Mouse (Mus musculus): ENCODE data around the gene Nhsl1. TPM values are rescaled to one million over a fixed set of nuclear protein-coding genes. Genes with fewer than 3 reads are reported as not detected.

Nhsl1 gene
- polyA plus RNA-seq, 1 experiment from 2014 or later: 9.2 TPM

- no peak overlapping the region for H3K4me2 ChIP-seq (ENCODE audit: low read length)
- H3K4me1 ChIP-seq (ENCODE audit: control insufficient read depth, insufficient read depth, low read length): peaks cover 7% of the 10 kb centered on the region
- no peaks in the 10 kb centered on the region for H3K9me3 ChIP-seq (replicated peaks; ENCODE audit: control insufficient read depth, low read length, poor library complexity, severe bottlenecking)
- no peaks in the 10 kb centered on the region for H3K27me3 ChIP-seq (ENCODE audit: control insufficient read depth, insufficient read depth, low read depth, low read length)
- H3K36me3 ChIP-seq (ENCODE audit: control insufficient read depth, insufficient read depth, low read length): peaks cover 12% of the 10 kb centered on the region
- H3K27ac ChIP-seq (ENCODE audit: low read length): no peak overlapping the region
- ATAC-seq: no peak
- no peak overlapping the region for H3K4me3 ChIP-seq (ENCODE audit: low read depth, low read length)
- WGBS: 51% methylated on average over 5 of the region's 5 CpGs
- H3K9ac ChIP-seq (ENCODE audit: low read depth, low read length): no peak overlapping the region
Measured at GRCm38 (mm10) chr10:18528475-18528874, 209.7 kb downstream of the Nhsl1 start.

- Histone ChIP-seq H3K4me1 (ENCODE audit: control insufficient read depth, insufficient read depth, low read length) (peaks cover 7% of the 10 kb centered on the region), H3K27me3 (ENCODE audit: control insufficient read depth, insufficient read depth, low read depth, low read length) (no peaks in the 10 kb centered on the region), H3K36me3 (ENCODE audit: control insufficient read depth, insufficient read depth, low read length) (peaks cover 7% of the 10 kb centered on the region), H3K4me2 (ENCODE audit: low read length) (no peak overlapping the region), H3K9me3 (replicated peaks; ENCODE audit: control insufficient read depth, low read length, poor library complexity, severe bottlenecking) (no peaks in the 10 kb centered on the region), H3K4me3 (ENCODE audit: low read depth, low read length) (no peak overlapping the region), H3K9ac (ENCODE audit: low read depth, low read length) (no peak overlapping the region), H3K27ac (ENCODE audit: low read length) (no peak overlapping the region)
- no peak for ATAC-seq
- WGBS: 82% methylated on average over 4 of the region's 4 CpGs
Measured at GRCm38 (mm10) chr10:18529177-18529576, 210.4 kb downstream of the Nhsl1 start.

- no peak for ATAC-seq
- 87% methylated on average over 4 of the region's 4 CpGs for WGBS
- peaks cover 6% of the 10 kb centered on the region for H3K36me3 ChIP-seq (ENCODE audit: control insufficient read depth, insufficient read depth, low read length)
- H3K4me3 ChIP-seq (ENCODE audit: low read depth, low read length): no peak overlapping the region
- no peak overlapping the region for H3K27ac ChIP-seq (ENCODE audit: low read length)
- no peaks in the 10 kb centered on the region for H3K9me3 ChIP-seq (replicated peaks; ENCODE audit: control insufficient read depth, low read length, poor library complexity, severe bottlenecking)
- H3K27me3 ChIP-seq (ENCODE audit: control insufficient read depth, insufficient read depth, low read depth, low read length): no peaks in the 10 kb centered on the region
- H3K4me1 ChIP-seq (ENCODE audit: control insufficient read depth, insufficient read depth, low read length): peaks cover 7% of the 10 kb centered on the region
- no peak overlapping the region for H3K4me2 ChIP-seq (ENCODE audit: low read length)
- H3K9ac ChIP-seq (ENCODE audit: low read depth, low read length): no peak overlapping the region
Measured at GRCm38 (mm10) chr10:18530161-18530560, 211.4 kb downstream of the Nhsl1 start.

- Histone ChIP-seq H3K9me3 (replicated peaks; ENCODE audit: control insufficient read depth, low read length, poor library complexity, severe bottlenecking) (no peaks in the 10 kb centered on the region), H3K4me2 (ENCODE audit: low read length) (no peak overlapping the region), H3K27ac (ENCODE audit: low read length) (no peak overlapping the region), H3K4me3 (ENCODE audit: low read depth, low read length) (no peak overlapping the region), H3K9ac (ENCODE audit: low read depth, low read length) (no peak overlapping the region), H3K4me1 (ENCODE audit: control insufficient read depth, insufficient read depth, low read length) (peaks cover 3% of the 10 kb centered on the region; the same call in 1 of the 2 replicates), H3K36me3 (ENCODE audit: control insufficient read depth, insufficient read depth, low read length) (peaks cover 6% of the 10 kb centered on the region), H3K27me3 (ENCODE audit: control insufficient read depth, insufficient read depth, low read depth, low read length) (no peaks in the 10 kb centered on the region)
- ATAC-seq: no peak
- 71% methylated on average over 8 of the region's 8 CpGs for WGBS
Measured at GRCm38 (mm10) chr10:18532293-18532692, 213.5 kb downstream of the Nhsl1 start.

- Histone ChIP-seq H3K4me2 (ENCODE audit: low read length) (no peak overlapping the region), H3K27ac (ENCODE audit: low read length) (no peak overlapping the region), H3K9ac (ENCODE audit: low read depth, low read length) (no peak overlapping the region), H3K4me1 (ENCODE audit: control insufficient read depth, insufficient read depth, low read length) (no peaks in the 10 kb centered on the region), H3K36me3 (ENCODE audit: control insufficient read depth, insufficient read depth, low read length) (no peaks in the 10 kb centered on the region), H3K4me3 (ENCODE audit: low read depth, low read length) (no peak overlapping the region), H3K27me3 (ENCODE audit: control insufficient read depth, insufficient read depth, low read depth, low read length) (no peaks in the 10 kb centered on the region), H3K9me3 (replicated peaks; ENCODE audit: control insufficient read depth, low read length, poor library complexity, severe bottlenecking) (no peaks in the 10 kb centered on the region)
- WGBS: 93% methylated on average over 2 of the region's 2 CpGs
- peak; percentile 37; the same call in 1 of the 2 replicates for ATAC-seq
Measured at GRCm38 (mm10) chr10:18536889-18537288, 218.1 kb downstream of the Nhsl1 start.

- peak; percentile 16 for ATAC-seq
Measured at GRCm38 (mm10) chr10:18545309-18545708, 226.5 kb downstream of the Nhsl1 start.

GRCm38 (mm10) chr10:18545813-18546235 is 227.0 kb downstream of the Nhsl1 start, which contains the start of gene Hebp2:
Gene Hebp2, minus strand, starts transcription at chr10:18546076.
- H3K27me3 ChIP-seq (ENCODE audit: control insufficient read depth, insufficient read depth, low read depth, low read length): no peaks in the 10 kb centered on the region
- H3K4me3 ChIP-seq (ENCODE audit: low read depth, low read length): peak within 1 kb of the TSS; percentile 67
- H3K4me1 ChIP-seq (ENCODE audit: control insufficient read depth, insufficient read depth, low read length): peaks cover 4% of the 10 kb centered on the region
- H3K36me3 ChIP-seq (ENCODE audit: control insufficient read depth, insufficient read depth, low read length): no peaks in the 10 kb centered on the region
- H3K9me3 ChIP-seq (replicated peaks; ENCODE audit: control insufficient read depth, low read length, poor library complexity, severe bottlenecking): no peaks in the 10 kb centered on the region
- peak; percentile 89 for ATAC-seq
- H3K9ac ChIP-seq (ENCODE audit: low read depth, low read length): peak within 1 kb of the TSS; percentile 87
- H3K27ac ChIP-seq (ENCODE audit: low read length): peak within 1 kb of the TSS; percentile 61
- under 1% methylated on average over 22 of the region's 22 CpGs for WGBS
- H3K4me2 ChIP-seq (ENCODE audit: low read length): peak within 1 kb of the TSS; percentile 93

More at GRCm38 (mm10) chr10:18545309-18545708, 226.5 kb downstream of the Nhsl1 start:
- Histone ChIP-seq H3K4me3 (ENCODE audit: low read depth, low read length) (peak overlapping the region; percentile 67), H3K36me3 (ENCODE audit: control insufficient read depth, insufficient read depth, low read length) (no peaks in the 10 kb centered on the region), H3K27me3 (ENCODE audit: control insufficient read depth, insufficient read depth, low read depth, low read length) (no peaks in the 10 kb centered on the region), H3K9me3 (replicated peaks; ENCODE audit: control insufficient read depth, low read length, poor library complexity, severe bottlenecking) (no peaks in the 10 kb centered on the region), H3K4me1 (ENCODE audit: control insufficient read depth, insufficient read depth, low read length) (peaks cover 4% of the 10 kb centered on the region), H3K4me2 (ENCODE audit: low read length) (peak overlapping the region; percentile 93), H3K27ac (ENCODE audit: low read length) (peak overlapping the region; percentile 61; the same call in 1 of the 2 replicates), H3K9ac (ENCODE audit: low read depth, low read length) (peak overlapping the region; percentile 87)
- WGBS: 8% methylated on average over 13 of the region's 13 CpGs

GRCm38 (mm10) chr10:18547381-18547780 is 228.6 kb downstream of the Nhsl1 start:
- no peak overlapping the region for H3K9ac ChIP-seq (ENCODE audit: low read depth, low read length)

GRCm38 (mm10) chr10:18549321-18550216 is 230.8 kb downstream of the Nhsl1 start:
- ATAC-seq: peak; percentile 74
- Histone ChIP-seq H3K4me1 (ENCODE audit: control insufficient read depth, insufficient read depth, low read length) (peaks cover 4% of the 10 kb centered on the region), H3K9me3 (replicated peaks; ENCODE audit: control insufficient read depth, low read length, poor library complexity, severe bottlenecking) (no peaks in the 10 kb centered on the region), H3K27me3 (ENCODE audit: control insufficient read depth, insufficient read depth, low read depth, low read length) (no peaks in the 10 kb centered on the region), H3K36me3 (ENCODE audit: control insufficient read depth, insufficient read depth, low read length) (no peaks in the 10 kb centered on the region), H3K4me3 (ENCODE audit: low read depth, low read length) (peak overlapping the region; percentile 40), H3K9ac (ENCODE audit: low read depth, low read length) (peak overlapping the region; percentile 52), H3K4me2 (ENCODE audit: low read length) (peak overlapping the region; percentile 61), H3K27ac (ENCODE audit: low read length) (peak overlapping the region; percentile 19)
- WGBS: 3% methylated on average over 35 of the region's 35 CpGs

More at GRCm38 (mm10) chr10:18547381-18547780, 228.6 kb downstream of the Nhsl1 start:
- ATAC-seq: no peak
- Histone ChIP-seq H3K27me3 (ENCODE audit: control insufficient read depth, insufficient read depth, low read depth, low read length) (no peaks in the 10 kb centered on the region), H3K4me2 (ENCODE audit: low read length) (no peak overlapping the region), H3K36me3 (ENCODE audit: control insufficient read depth, insufficient read depth, low read length) (no peaks in the 10 kb centered on the region), H3K27ac (ENCODE audit: low read length) (no peak overlapping the region), H3K4me3 (ENCODE audit: low read depth, low read length) (no peak overlapping the region), H3K9me3 (replicated peaks; ENCODE audit: control insufficient read depth, low read length, poor library complexity, severe bottlenecking) (no peaks in the 10 kb centered on the region), H3K4me1 (ENCODE audit: control insufficient read depth, insufficient read depth, low read length) (peaks cover 4% of the 10 kb centered on the region)
- 84% methylated on average over 4 of the region's 4 CpGs for WGBS
